Mouse (Mus musculus) right cerebral cortex, postnatal 36 days (tissue): Measurements from ENCODE around the gene Ctns.
A peak's percentile ranks its signal among the peaks of the same experiment; 100 is the strongest.

Experiments used
- DNase-seq, 2 experiments: peaks; one replicate each; pipeline ENCODE4 v3.0.0; 2022; ENCODE audit warnings: low spot score in 2 of 2, mixed read lengths in 1 of 2

Ctns gene

DNA sequence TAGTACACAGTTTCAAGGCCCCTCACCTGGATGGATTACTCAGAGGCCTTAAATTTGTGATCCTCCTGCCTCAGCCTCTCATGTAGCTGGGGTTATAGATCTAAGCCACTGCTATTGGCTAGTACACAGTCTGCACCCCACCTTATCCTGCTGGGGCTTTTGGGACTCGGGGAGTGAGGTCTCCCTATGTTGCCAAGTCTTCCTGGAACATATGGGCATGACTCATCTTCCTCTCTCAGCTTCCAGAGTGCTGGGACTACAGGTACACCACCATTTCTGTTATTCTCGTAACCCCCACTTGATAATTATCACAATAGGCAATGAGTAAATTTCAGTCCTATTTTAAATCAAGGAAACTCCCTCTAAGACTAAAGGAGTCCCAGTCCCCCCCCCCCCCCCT lies 4.4 kb downstream of the Ctns start:
- DNase-seq, result no peak

DNA sequence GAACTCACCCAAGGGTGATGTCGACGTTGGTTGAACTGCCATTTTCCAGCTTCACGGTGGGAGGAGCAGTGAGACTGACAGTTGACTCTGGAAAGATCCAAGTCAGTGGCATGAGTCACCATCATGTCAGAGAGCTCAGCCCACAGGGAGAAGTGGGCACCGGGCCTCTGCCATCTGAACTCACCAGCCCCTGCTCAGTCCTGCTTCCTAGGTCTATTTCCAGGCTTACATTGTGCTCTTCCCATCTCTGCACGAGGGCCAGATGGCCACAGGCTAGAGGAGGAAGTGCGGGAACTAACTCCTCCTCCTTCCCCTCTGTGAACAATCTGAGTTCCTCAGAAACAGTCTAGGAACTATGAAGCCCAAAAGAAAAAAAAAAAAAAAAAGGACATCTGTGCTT lies 5.8 kb downstream of the Ctns start:
- DNase-seq, result no peak

DNA sequence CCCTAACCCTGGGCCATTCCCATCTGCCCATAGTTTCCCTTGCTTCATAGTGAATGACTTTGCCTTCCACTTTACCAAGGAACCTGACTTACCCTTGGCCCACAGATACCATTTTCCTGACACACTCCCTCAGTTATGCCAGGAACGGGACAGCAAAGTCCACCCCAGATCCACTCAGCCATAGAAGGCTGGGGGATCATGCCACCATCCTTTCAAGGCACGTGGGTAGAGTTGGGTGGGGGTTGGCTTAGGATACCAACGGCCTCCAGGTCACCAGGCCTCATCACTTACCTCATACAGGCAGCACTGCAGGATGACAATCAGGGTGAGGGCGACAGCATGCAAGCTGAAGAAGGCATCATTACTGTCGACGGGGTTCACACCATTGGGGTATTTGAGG lies 11.6 kb downstream of the Ctns start:
- no peak for DNase-seq

DNA sequence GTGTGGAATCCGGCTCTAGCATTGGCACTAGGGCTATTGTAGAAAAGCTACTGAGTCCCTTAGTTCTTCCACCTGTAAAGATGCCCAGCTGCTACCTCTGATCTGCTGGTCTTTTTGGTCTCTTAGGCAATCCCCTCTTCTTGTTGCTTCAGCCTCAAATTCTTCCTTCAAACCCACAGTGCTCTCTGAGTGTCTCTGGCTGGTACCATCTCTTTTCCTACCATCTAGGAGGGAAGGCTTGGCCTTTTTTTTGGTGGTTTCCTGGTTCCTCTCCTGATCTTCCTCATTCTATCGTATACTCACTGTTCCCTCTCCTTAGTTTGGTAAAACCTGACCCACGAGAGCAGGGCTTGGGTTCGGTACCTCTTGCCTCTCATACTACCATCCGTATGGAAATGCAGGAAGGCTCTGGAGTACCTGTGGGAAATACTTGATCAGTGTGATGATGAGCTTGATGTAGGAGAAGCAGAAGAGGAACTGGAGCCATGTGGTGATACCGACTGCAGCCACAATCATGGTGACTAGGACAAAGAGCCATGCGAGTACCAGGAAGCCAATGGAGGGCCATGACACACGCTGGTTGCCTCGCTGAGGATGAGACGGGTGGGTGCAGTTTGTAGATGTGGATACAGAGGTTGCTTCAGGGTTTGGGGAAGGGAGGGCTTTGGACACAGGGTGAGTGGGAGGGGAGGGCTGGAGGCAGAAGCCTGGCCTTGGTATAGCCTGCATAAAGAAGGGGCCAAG lies 12.8 kb downstream of the Ctns start:
- DNase-seq, result no peak

DNA sequence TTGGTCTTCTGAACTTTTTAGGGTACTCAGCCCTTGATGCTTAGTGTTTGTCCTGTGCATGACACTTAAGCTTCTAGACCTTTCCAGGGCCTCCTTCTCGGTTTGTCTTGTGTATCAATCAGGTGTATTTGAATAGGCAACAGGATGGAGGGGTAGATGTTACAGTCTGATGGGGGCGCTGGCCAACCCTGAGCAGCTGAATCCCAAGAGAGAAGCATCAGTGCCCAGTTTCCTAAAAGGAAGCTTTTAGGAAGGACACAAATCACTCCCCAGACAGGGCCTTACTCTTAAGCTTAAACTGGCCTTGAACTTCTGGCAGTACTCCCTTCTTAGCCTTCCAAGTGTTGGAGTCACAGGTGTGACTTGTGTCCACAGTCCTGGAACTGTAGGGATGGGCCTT lies 20.9 kb downstream of the Ctns start:
- DNase-seq, result no peak

DNA sequence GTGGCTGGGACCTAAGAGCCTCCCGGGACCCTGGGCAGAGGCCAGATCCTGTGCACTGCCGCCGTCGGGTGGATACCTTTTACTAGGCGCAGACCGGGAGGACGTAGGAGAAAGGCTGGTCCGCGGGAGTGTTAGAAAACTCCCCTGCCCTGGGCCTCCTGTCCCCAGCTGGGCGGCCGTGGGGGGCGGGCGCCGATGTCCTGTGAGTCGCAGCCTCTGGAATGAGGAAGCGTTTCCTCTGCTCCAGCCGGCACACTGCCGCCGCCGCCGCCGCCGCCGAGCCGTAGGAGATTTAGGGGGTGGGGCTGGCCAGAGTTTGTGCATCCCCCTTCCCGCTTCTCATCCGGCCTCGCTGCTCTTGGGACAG lies 21.4 kb downstream of the Ctns start:
- no peak for DNase-seq

DNA sequence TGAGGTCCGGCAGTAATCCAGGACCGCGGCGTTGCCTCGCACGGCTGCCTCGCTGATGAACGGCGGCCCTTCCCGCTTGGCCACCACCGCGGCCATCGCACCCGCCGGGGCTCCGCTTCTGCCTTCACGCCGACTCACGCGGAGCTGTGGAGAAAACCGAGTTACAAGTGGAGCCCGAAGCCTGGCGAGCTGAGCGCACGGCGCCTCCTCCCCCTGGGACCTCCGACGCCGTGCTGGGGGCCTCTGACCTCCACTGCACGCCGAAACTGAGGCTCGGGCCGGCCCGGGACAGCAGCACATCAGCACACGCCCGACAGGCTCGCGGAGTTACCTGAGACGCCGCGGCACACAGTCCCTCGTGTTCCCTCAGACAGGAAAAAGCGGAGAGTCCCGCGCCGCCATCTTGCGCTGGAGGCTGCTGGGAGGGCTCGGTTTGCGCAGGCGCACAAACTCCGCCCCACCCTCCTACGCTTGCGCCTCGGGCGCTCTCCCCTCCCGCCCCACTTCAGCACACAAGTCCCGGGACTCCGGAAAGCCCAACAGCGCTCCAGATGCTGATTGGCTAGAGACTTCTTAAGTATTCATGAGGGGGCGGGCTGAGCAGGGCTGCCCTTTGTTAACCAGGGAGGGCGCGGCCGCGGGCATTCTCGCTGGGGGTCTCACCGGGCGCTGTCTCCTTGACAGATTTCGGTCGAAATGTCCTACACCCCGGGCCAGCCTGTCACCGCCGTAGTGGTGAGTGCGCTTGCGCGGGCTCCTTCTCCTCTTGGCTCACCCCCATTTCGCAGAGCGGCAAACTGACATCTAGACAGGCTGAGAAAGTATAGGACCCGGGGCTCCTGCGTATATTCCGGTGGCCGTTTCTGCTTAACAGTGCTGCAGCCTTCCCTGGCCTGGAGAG lies 22.0 kb downstream of the Ctns start, which contains the start of the genes Emc6 and Tax1bp3:
Gene Emc6 (minus strand): TSS at position 430 of the 901 bp plus-strand sequence.
Gene Tax1bp3 (plus strand): TSS at position 476 of the 901 bp plus-strand sequence.
- peak; percentile 93 for DNase-seq

DNA sequence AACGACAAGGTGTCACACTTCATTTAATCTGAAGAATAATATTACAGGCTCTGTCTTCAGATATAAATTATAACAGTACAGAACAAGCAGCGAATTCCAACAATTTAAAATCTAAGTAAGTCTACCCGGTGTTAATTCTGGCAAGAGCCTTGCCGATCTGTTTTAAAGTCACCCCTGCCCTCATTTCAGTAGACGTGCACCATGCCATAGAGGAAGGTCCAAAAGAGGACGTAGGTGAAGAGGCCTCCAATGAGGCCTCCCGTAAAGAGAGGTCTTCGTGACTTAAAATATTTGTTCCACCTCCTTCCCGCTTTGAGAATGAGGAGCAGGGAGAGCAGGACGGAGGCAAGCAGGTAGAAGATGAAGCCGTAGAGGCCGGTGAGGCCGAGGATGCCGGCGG lies 22.7 kb downstream of the Ctns start:
- DNase-seq, result no peak

DNA sequence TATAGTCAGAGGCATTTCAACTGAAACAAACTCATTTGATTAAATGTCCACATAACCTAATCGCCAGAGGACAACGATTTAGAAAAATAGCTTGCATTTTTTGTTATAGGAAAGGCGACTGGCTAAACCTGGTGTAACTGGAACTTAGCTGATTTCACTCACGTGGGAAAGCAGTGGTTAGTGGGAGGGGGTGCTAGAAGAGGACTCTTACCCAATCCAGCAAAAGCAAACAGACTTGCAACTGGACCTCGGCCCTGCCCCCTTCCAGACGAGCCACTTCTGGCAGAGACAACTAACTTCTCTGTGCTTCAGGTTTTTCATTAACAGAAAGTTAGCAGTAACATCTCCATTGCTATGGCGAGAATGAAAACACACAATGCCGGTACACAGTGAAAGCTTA lies 23.2 kb downstream of the Ctns start:
- no peak for DNase-seq

DNA sequence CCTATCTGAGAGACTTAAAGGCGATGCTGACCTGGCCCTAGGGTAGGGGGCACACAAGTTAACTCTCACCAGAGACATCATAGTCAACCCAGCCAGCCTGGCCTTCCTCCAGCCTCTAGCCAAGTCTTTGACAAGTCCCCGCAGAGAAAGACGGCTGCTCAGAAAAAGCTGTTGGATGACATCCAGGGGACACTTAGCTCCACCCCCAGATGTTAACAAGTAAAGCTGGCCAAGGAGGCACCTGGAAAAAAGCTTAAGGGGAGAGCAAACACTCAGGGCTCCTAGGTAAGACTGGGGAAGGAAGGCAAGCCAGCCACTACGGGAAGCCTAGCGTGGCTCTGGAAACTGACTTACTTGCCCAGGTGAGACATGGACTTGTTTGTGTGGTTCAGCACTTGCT lies 26.7 kb downstream of the Ctns start:
- no peak for DNase-seq

DNA sequence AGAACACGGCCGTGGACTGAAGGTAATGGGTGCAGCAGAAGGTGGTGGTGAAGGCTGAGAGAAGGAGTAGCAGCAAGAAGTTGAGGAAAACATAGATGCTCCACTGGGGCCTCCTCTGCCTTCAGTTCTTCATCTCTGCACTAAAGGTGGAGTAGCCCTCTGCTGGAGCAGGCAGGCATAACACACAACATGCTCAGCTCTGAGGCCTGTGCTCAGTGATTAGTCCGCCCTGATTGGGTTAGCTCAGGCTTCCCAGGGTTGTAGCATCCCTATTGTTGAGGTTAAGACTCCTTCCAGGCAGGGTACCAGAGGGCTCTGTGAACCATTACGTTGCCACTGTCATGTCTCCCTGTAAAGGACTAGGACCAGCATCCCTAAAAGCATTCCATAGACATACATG lies 29.6 kb downstream of the Ctns start:
- peak; percentile 19 to 25 for DNase-seq

DNA sequence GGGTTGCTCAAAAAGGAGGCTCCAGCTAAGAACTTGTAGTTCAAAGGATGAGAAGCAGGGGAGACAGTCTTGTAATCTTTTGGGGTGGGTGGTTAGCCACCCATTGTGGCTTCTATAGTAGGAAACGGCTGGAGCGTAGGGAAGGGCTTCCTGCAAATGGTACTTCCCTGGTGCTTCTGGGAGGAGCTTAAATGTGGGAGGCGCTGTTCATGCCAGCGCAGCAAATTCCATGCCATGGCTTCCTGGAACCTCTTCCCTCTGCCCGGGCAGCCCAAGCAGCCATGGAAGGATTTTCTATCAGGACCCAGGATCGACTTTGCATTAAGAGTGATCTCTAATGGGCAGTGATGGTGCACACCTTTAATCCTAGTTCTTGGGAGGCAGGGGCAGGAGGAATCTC lies 30.3 kb downstream of the Ctns start:
- no peak for DNase-seq

DNA sequence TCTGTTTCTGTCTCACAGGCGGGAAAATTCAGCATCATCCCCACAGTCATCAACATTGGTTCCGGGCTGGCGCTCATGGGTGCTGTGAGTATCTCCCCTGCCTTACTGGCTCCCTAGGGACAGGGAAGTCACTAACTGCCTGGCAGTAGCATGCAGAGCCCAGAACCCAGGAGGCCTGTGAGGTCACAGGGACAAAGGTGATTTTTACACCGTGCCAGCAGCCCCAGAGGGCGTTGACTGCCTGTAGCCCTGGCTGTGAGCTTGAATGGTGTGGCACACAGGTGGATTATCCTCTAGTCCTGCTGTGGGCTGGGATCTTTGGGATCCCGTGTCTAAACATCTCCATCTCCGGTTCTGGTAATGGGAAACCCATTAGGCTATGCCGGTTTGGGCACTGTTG lies 30.8 kb downstream of the Ctns start:
- DNase-seq, result no peak

DNA sequence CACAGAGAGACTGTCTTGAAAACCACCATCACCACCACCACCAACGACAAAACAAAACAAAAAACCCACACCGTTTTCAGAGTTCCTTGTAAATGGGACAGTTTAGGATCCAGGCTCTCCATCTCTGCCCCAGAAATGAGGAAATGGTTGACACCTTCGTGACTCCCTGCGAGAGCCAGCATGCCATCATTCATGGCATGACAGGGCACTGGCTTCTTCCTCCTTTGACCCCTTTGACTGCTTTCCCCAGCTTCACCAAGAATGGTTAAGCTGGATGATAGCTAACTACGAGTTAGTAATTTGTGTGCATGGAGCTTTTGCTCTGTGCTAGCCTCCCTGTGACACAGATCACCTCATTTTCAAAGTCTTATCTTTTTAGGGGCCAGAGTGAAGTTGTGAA lies 36.6 kb downstream of the Ctns start:
- DNase-seq, result no peak

DNA sequence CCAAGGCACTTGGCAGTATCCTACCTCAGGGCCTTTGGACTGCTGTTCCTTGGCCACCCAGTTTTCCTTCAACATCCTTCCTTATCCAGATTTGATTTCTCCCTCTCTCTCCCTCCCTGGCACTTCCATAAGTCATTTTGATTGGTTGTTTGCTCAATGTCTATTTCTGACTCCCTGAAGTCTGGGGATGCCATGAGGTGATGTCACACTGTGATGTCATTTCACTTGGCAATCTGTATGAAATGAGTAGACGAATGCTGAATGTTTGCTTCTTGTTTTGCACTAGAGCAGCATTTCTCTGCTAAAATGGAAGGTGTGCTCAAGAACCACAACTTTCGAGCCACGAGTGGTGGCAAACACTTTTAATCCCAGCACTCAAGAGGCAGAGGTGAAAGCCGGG lies 37.2 kb downstream of the Ctns start:
- no peak for DNase-seq

DNA sequence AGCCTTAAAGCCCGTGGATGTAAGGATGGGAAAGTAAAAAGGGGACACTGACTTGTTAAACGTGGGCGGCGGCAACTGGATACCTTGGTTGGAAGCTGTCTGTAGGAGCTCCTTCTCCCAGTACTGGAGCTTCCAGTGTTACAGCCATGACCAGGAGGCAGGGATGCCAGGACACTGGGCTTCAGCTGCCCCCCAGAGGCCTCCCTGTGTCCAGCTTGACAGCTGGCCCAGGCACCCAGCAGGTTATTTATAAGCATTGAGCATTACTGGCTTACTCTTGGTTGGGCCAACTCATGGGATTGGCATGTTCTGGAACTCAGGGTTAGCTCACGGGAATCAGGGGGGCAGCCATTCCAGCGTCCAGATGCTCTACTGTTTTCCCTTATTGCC lies 38.0 kb downstream of the Ctns start:
- no peak for DNase-seq

DNA sequence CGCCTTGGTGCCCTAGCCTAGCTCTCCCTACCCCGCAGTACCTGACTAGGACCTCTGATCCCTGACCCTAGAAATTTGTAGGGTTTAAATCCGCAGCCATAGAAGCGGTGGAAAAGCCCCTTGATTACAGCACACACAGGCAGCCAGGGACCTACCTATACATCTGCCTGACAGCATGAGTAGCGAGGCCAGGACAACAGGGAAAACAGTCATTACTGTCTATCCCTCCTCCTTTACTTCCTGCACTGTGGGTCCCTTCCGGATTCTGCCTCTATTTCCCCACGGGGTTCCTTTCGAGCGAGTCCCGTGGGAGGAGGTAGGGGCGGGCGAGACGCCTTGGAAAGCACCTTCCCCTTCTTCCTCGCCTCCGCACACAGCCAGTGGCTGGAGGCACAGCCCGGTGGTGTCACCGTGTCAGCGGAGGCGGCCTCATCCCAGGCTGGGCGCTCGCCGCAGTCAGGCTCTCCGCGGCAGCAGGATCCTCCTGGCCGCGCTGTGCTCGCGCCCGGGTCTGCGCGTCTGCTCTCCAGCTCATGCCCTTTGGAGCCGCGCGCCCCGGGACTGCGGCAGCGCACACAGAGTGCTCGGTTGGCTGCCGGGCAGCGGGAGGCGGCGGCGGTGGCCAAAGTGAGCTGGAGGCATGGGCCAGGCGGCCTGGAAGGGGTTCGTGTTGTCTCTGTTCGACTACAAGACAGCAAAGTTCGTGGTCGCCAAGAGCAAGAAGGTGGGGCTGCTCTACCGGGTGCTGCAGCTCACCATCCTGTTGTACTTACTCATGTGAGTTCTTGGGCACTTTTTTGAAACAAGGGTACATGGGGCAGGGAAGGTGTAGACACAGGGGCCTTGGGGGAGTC lies 38.7 kb downstream of the Ctns start, which contains the start of gene P2rx5:
Gene P2rx5 (plus strand): TSS at position 465 of the 854 bp plus-strand sequence.
- no peak for DNase-seq

DNA sequence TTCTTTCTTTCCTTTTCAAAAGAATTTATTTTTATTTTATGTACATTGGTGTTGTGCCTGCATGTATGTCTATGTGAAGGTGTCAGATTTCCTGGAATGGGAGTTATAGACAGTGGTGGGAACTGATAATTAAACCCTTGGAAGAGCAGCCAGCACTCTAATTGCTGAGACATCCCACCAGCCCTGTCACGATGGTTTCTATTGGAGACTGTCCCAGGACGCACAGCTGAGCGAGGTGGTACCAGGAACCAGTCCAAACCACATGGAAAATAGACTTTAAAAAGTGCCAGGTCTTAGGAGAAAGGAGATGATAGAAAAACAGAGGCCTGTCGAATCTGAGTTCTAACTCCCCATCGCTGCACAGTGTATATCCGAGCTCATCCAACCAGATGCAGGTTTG lies 43.8 kb downstream of the Ctns start:
- DNase-seq, result no peak

DNA sequence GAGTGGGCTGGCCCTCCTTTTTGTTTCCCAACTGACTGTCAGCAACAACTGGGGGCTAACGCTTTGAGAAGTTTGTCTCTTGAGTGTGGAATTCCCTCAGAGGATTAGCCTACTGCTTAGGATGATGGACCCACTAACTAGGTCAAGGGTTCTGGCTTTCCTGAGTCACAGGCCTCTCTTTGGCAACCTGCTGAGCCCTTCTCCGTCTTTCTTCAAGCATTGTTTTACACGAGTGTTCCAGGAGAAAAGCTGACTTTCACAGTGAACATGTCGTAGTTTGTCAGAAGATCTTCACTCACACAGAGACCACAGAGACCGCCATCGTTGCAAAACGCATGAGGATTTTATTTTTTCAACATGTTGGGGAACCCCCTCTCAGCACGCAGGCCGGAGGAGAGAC lies 50.6 kb downstream of the Ctns start:
- DNase-seq, result no peak

DNA sequence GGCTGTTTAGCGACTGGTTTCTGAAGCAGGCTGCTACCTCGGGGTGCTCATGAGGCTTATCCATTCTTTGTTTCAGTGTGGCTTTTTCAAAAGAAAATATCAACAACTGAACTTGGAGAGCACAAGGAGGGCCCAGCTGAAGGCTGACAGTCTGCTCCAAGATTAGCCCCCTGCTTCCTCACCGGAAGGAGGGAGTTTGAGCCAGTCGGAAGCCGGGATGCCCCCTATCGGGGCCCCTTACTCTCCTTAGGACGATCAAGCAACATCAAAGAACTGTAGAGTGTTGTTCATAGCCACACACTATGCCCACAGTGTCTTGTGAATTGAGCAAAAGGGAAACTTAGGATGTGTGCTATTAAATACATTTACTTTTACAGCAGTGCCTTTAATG lies 51.9 kb downstream of the Ctns start:
- no peak for DNase-seq

DNA sequence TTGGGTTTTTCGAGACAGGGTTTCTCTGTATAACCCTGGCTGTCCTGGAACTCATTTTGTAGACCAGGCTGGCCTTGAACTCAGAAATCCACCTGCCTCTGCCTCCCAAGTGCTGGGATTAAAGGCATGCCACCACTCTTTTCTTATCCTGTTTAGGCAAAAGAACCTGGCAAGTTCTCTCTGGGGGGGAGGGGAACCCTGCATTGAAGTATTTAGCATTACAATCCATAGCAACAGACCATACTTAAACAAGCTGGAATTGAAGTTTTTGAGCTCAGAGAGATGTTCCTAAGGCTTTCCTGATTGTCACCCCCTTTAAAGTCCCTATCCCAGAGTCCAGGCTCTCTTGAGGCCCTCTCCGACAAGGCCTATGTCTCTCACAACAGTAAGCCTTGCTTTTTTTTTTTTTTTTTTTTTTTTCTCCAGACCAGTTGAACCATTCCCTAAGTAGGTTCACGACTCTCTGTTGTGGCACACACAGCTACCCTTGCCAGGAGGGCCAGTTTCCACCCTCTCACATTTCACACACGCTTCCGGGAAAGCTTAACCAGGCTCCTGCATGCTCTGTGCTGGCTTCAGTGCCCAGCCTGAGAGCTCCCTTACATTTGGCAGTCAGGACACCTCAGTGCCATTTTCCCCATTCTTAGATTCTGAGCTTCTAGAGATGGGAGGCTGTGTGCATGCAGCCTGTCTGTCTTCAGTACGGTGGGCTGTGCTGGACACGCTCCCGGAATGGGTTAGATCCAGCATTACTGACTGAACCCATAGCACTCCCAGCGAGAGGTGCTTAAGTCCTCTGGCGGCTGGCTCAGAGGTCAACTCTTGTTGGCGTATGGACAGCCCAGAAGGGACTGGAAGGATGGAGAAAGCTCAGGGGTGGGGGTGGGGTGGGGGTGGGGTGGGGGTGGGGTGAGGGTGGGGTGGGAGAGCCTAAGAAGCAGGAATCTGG lies 52.5 kb downstream of the Ctns start:
- DNase-seq, result no peak
